Mouse (Mus musculus) C2C12 (cell line): Measurements from ENCODE around the gene Zfand2b. TPM values are rescaled to one million over a fixed set of nuclear protein-coding genes. Genes with fewer than 3 reads are reported as not detected.

ENCODE experiments used
- H3K27me3 ChIP-seq: one replicate; pipeline ENCODE4 v1.6.1; 2011; ENCODE audit not compliant: control insufficient read depth, insufficient read depth, insufficient read length
- H3K36me3 ChIP-seq: one replicate; pipeline ENCODE4 v1.6.1; 2011; ENCODE audit not compliant: control insufficient read depth, insufficient read depth
- H3K4me3 ChIP-seq: one replicate; pipeline ENCODE4 v1.5.1; 2011; ENCODE audit warnings: mild to moderate bottlenecking, control low read depth; ENCODE audit not compliant: poor library complexity, insufficient read depth, severe bottlenecking
- H3K79me2 ChIP-seq: one replicate; pipeline ENCODE4 v1.6.1; 2011; ENCODE audit not compliant: control insufficient read depth, insufficient read depth
- H3K79me3 ChIP-seq: one replicate; pipeline ENCODE4 v1.6.1; 2011; ENCODE audit warnings: low read depth, control low read depth
- H3ac ChIP-seq: one replicate; pipeline ENCODE3; 2011; ENCODE audit warnings: low read depth; ENCODE audit not compliant: control insufficient read depth, insufficient read length
- CEBPB ChIP-seq: IDR thresholded peaks from one replicate; pipeline ENCODE4 v1.6.1; 2011; ENCODE audit warnings: low read depth, mild to moderate bottlenecking, control low read depth, moderate library complexity
- CTCF ChIP-seq: IDR thresholded peaks from one replicate; pipeline ENCODE4 v1.5.1; 2011; ENCODE audit not compliant: control insufficient read depth, insufficient read depth, insufficient read length
- FOSL1 ChIP-seq: IDR thresholded peaks from one replicate; pipeline ENCODE4 v1.8.0; 2011; ENCODE audit warnings: mild to moderate bottlenecking, low read length; ENCODE audit not compliant: poor library complexity, insufficient read depth, severe bottlenecking
- MAX ChIP-seq: IDR thresholded peaks from one replicate; pipeline ENCODE4 v1.6.1; 2011; ENCODE audit warnings: mild to moderate bottlenecking, control low read depth
- MYOD1 ChIP-seq: IDR thresholded peaks from one replicate; pipeline ENCODE4 v1.6.1; 2011; ENCODE audit warnings: low read depth; ENCODE audit not compliant: control insufficient read depth, insufficient read length
- MYOG ChIP-seq: IDR thresholded peaks from one replicate; pipeline ENCODE4 v1.6.1; 2011; ENCODE audit not compliant: control insufficient read depth, insufficient read length; ENCODE audit errors: extremely low read depth
- USF1 ChIP-seq: IDR thresholded peaks from one replicate; pipeline ENCODE4 v1.6.1; 2011; ENCODE audit warnings: low read depth, mild to moderate bottlenecking, control low read depth, moderate library complexity
- microRNA-seq: library from miRNA; unstranded; fragments of <30 nt; microRNA quantifications from one replicate; pipeline ENCODE4, GENCODE M21; 2019; ENCODE audit warnings: borderline microRNAs expressed
- polyA plus RNA-seq: library from polyadenylated mRNA; unstranded; fragments of >200 nt; fragmentation: generic; extraction: Trizol; gene quantifications from one replicate; pipeline ENCODE4 v1.2.1, GENCODE M21; 2012; ENCODE audit warnings: missing spikeins

The Zfand2b gene
- polyA plus RNA-seq, 1 experiment: 23.6 TPM

DNA sequence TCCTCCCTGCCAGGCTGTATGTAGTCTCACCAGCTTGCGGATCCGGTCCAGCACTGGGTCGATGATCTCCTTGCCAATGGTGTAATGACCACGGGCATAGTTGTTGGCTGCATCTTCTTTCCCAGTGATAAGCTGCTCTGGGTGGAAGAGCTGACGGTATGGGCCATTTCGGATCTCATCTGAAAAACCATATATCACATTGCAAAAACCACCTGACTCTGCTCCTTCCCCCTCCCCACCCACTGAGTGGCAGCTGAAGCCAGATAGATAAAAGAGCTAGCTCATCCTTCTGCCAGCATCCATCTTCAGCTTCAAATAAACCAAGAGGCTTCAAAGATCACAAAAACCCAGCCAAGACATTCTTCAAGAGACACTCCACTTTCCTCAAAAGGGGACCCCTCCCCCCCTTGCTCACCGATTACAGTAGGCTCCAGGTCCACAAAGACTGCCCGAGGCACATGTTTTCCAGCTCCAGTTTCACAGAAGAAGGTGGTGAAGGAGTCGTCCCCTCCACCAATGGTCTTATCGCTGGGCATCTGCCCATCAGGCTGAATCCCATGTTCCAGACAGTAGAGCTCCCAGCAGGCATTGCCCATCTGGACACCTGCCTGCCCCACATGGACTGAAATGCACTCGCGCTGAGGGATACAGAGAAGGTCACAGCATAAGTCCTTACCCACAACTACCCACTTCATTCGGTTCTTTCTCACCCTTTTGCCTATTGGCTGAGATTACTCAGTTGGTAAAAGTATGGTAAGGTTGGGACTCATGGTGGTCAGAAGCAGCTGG is 48.5 kb downstream of the Zfand2b start:
- H3K4me3 ChIP-seq: no peak overlapping the region
- H3K79me2 ChIP-seq: peaks cover 72% of the 10 kb centered on the region
- H3K79me3 ChIP-seq: peaks cover 43% of the 10 kb centered on the region
- H3K36me3 ChIP-seq: peaks cover 52% of the 10 kb centered on the region
- H3K27me3 ChIP-seq: no peaks in the 10 kb centered on the region
- TF ChIP-seq MYOG (no peak), FOSL1 (no peak), MAX (no peak), USF1 (no peak), CEBPB (no peak), CTCF (no peak), MYOD1 (no peak)
- no peak overlapping the region for H3ac ChIP-seq

DNA sequence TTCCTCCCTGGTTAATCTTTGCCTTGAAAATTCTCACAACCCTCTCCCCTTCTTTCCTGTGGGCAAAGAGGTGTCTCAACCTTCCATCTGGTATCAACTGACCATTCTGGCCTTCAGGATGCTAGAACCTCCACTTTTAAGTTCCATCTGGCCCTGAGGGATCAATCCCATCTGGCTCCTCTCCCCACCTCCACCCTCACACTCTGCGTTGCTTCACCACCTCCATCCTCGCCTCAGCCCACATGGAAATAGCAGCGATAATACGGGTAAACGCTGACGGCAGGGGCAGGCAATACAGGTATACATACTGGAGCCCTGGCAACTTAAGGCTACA is 49.4 kb downstream of the Zfand2b start:
- Histone ChIP-seq H3K79me2 (peaks cover 64% of the 10 kb centered on the region), H3ac (peak overlapping the region; percentile 2), H3K36me3 (peaks cover 44% of the 10 kb centered on the region), H3K79me3 (peaks cover 38% of the 10 kb centered on the region), H3K4me3 (peak overlapping the region; percentile 91), H3K27me3 (no peaks in the 10 kb centered on the region)
- TF ChIP-seq CEBPB: no peak
- TF ChIP-seq USF1: no peak
- no peak for TF ChIP-seq MYOG
- no peak for TF ChIP-seq FOSL1
- no peak for TF ChIP-seq CTCF
- no peak for TF ChIP-seq MAX
- no peak for TF ChIP-seq MYOD1

DNA sequence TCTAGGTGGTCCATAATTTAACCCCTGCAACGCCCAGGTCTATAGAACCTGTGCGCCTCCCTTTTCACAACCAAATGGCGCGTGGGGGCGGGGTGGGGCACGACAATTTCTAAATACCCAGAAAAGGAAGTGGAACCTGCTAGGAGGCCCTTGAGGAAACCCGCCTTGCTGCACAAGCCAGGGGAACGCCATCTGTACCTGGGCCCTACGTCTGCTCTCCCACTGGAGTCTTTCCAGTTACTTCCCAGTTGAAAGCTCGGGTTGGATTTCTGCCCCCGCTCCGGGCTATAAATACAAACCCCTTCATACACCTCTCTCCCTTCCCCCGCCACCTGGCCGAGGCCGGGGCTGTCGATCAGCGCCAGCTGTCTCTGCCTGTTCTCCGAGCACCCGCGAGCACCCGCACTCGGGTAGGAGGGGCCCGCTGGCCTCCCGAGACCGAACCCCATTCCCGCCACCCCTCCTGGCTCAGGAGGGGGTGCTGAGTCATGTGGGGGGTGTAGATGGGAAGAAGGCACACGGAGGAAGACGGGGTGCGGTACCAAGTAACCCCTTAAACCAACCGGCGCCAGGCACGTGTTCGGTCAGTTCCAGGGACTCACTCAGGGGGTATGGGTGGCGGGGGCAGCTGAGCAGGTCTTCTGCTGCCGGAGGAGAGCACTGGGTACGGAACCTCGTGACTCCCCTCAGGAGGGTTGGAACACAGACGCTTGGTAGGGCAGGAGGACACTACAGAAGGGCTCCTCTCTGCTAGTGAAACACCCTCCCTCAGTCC is 50.0 kb downstream of the Zfand2b start:
- TF ChIP-seq CTCF: no peak
- no peak for TF ChIP-seq MYOG
- TF ChIP-seq MAX: peak; percentile 24
- TF ChIP-seq MYOD1: peak; percentile 68
- peak overlapping the region; percentile 71 for H3ac ChIP-seq
- peaks cover 38% of the 10 kb centered on the region for H3K36me3 ChIP-seq
- peaks cover 58% of the 10 kb centered on the region for H3K79me2 ChIP-seq
- peak overlapping the region; percentile 91 for H3K4me3 ChIP-seq
- H3K79me3 ChIP-seq: peaks cover 33% of the 10 kb centered on the region
- H3K27me3 ChIP-seq: no peaks in the 10 kb centered on the region

DNA sequence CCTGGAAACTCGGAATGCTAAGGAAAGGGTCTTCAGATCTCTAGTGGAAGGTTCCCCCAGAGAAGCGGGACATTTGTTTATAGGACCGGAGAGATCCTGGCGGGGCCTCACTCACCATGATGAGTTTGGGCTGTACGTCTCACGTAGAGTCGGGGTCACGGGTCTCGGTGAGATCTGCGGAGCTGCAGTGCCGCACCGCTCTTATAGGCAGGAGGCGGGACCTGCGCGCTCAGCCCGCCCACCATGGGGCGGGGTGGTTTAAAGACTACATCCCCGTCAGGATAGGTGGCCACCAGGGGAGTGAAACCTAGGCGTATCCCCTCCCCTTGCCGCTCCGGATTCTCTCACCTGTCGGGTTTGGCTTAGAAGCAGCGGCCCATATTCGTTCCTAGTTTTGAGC is 50.6 kb downstream of the Zfand2b start:
- H3K79me2 ChIP-seq: peaks cover 51% of the 10 kb centered on the region
- TF ChIP-seq FOSL1 (no peak), MAX (no peak), MYOG (no peak), CTCF (no peak), MYOD1 (no peak), USF1 (no peak), CEBPB (no peak)
- peak overlapping the region; percentile 91 for H3K4me3 ChIP-seq
- H3K27me3 ChIP-seq: no peaks in the 10 kb centered on the region
- H3ac ChIP-seq: peak overlapping the region; percentile 71
- peaks cover 32% of the 10 kb centered on the region for H3K36me3 ChIP-seq
- peaks cover 28% of the 10 kb centered on the region for H3K79me3 ChIP-seq

DNA sequence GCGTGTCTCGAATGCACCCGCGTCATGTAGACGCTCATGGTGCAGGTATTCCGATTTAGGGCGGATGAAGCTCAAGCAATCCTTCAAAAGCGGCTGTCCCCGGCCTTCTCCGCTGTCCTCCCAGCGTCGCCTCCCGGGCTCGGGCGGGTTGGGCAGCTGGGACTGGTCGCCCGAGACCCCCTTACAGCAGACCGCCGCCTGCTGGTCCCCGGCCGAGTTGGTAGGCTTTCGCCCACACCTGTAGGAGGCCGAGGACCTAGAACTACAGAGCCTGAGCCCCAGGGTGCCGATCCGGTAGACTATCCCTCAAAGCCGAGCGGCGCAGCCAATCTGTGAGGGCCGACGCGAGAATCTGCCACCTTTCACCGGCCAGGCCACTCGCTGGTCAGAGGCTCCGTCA is 51.1 kb downstream of the Zfand2b start, which contains the start of gene Tuba4a:
Tuba4a (minus strand) TSS at position 335 of the 400 bp plus-strand sequence.
- no peaks in the 10 kb centered on the region for H3K27me3 ChIP-seq
- peaks cover 47% of the 10 kb centered on the region for H3K79me2 ChIP-seq
- H3K36me3 ChIP-seq: peaks cover 30% of the 10 kb centered on the region
- TF ChIP-seq FOSL1 (no peak), CEBPB (no peak), MYOD1 (no peak), CTCF (no peak), USF1 (no peak)
- H3K79me3 ChIP-seq: peaks cover 28% of the 10 kb centered on the region
- peak within 1 kb of the TSS; percentile 91 for H3K4me3 ChIP-seq
- H3ac ChIP-seq: peak within 1 kb of the TSS; percentile 71

Small RNAs within 50 kb of the gene (microRNA-seq; reads per million reads assigned to microRNA genes)
- gene Gm27943: not detected

Other genes starting within 250 kb of the Zfand2b start
- gene Cfap65, start 233.0 kb upstream of the Zfand2b start, polyA plus RNA-seq: not detected
- gene Ihh, start 217.0 kb upstream of the Zfand2b start, polyA plus RNA-seq: 0.07 TPM
- 5.2 TPM for gene Nhej1, start 43.4 kb upstream of the Zfand2b start, polyA plus RNA-seq
- 0.08 TPM for gene Slc23a3, start 34.8 kb upstream of the Zfand2b start, polyA plus RNA-seq
- gene Cnppd1, start 25.9 kb upstream of the Zfand2b start, polyA plus RNA-seq: 25.8 TPM
- 37.5 TPM for gene Retreg2, start 25.9 kb upstream of the Zfand2b start, polyA plus RNA-seq
- 34.9 TPM for gene Abcb6, start 11.7 kb downstream of the Zfand2b start, polyA plus RNA-seq
- 4.0 TPM for gene Ankzf1, start 23.5 kb downstream of the Zfand2b start, polyA plus RNA-seq
- gene Atg9a, start 23.6 kb downstream of the Zfand2b start, polyA plus RNA-seq: 16.8 TPM
- 1.3 TPM for gene Glb1l, start 42.2 kb downstream of the Zfand2b start, polyA plus RNA-seq
- 110 TPM for gene Stk16, start 42.2 kb downstream of the Zfand2b start, polyA plus RNA-seq
- gene Tuba4a, start 51.2 kb downstream of the Zfand2b start, polyA plus RNA-seq: 167 TPM
- gene A630095N17Rik, start 63.5 kb downstream of the Zfand2b start, polyA plus RNA-seq: not detected
- gene Dnajb2, start 67.8 kb downstream of the Zfand2b start, polyA plus RNA-seq: 27.7 TPM
- gene Ptprn, start 95.9 kb downstream of the Zfand2b start, polyA plus RNA-seq: 15.3 TPM
- not detected for gene Resp18, start 109.8 kb downstream of the Zfand2b start, polyA plus RNA-seq
- gene Dnpep, start 149.3 kb downstream of the Zfand2b start, polyA plus RNA-seq: 134 TPM
- 657 TPM for gene Des, start 191.7 kb downstream of the Zfand2b start, polyA plus RNA-seq
- gene Speg, start 206.7 kb downstream of the Zfand2b start, polyA plus RNA-seq: 29.4 TPM